Comparison of ENCODE assay signal across 20 mouse cellular contexts in the genomic region with DNA sequence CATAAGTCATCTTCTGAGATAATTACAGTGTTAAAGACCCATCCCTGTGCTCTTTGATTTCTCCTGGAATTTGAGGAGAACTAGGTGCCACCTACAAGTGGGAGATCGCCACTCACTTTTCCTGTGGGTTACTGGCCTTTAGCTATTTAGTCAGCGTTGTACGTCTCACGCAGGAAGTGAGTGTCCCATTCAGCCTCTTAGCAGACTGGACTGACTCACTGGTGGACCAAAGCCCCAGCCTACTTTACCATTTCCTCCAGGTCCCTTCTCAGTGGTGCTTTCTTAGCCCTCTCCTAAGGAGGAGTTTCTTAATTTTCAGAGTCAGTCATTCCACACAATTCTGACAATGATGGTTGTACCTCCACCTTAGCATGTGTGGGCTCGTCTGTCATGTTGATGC.
"Had no signal": no experiment of that assay in that cellular context is flagged by ENCODE, and none has a peak within 500 bp of the region (broad histone marks: within the 10 kb centered on the region; RNA-seq: fewer than 3 reads in every experiment).

No protein-coding gene starts in this region.

- H3K4me2 ChIP-seq: kidney, embryonic 15.5 days; limb, embryonic 12.5 days; limb, embryonic 15.5 days; liver, embryonic 11.5 days; lung, embryonic 14.5 days; midbrain, embryonic 11.5 days; midbrain, embryonic 15.5 days; neural tube, embryonic 13.5 days had no signal

- H3K9ac ChIP-seq: kidney, embryonic 15.5 days; limb, embryonic 12.5 days; limb, embryonic 15.5 days; liver, embryonic 14.5 days; liver, postnatal 0 days; lung, embryonic 14.5 days; midbrain, embryonic 15.5 days; neural tube, embryonic 13.5 days had no signal

- ATAC-seq: liver, postnatal 0 days; lung, postnatal 0 days; midbrain, embryonic 15.5 days had no signal

- H3K27ac ChIP-seq: kidney, embryonic 15.5 days; limb, embryonic 12.5 days; limb, embryonic 15.5 days; liver, embryonic 14.5 days; macrophage; midbrain, embryonic 15.5 days; neural tube, embryonic 13.5 days; stomach, postnatal 0 days had no signal

- DNase-seq: kidney, adult 8-10 months; kidney, postnatal 10 days; kidney, postnatal 36 days; left cerebral cortex, postnatal 4 days; liver, postnatal 0 days; lung, embryonic 14.5 days; thymus, adult 2 months; thymus, postnatal 14 days; thymus, postnatal 4 days had no signal

- H3K4me3 ChIP-seq: kidney, embryonic 15.5 days; limb, embryonic 12.5 days; limb, embryonic 15.5 days; midbrain, embryonic 15.5 days; neural tube, embryonic 13.5 days had no signal

- H3K27me3 ChIP-seq: kidney, embryonic 15.5 days; limb, embryonic 12.5 days; limb, embryonic 15.5 days; midbrain, embryonic 15.5 days; neural tube, embryonic 13.5 days had no signal

- H3K36me3 ChIP-seq: kidney, embryonic 15.5 days; limb, embryonic 12.5 days; limb, embryonic 15.5 days; midbrain, embryonic 15.5 days; neural tube, embryonic 13.5 days had no signal

- H3K9me3 ChIP-seq: kidney, embryonic 15.5 days; limb, embryonic 12.5 days; limb, embryonic 15.5 days; midbrain, embryonic 15.5 days had no signal
